Mouse (Mus musculus): ENCODE results near the gene Gm12886.

Gene Gm12886

GRCm38 (mm10) chr4:121422999-121423398, at the start of gene Gm12886:
Gene Gm12886, minus strand, starts transcription at chr4:121423099.
- DNase-seq (ENCODE audit: low spot score) = no peak
